Mouse (Mus musculus) limb, embryonic 15.5 days (tissue): Measurements from ENCODE around the gene Pygo1. TPM values are rescaled to one million over a fixed set of nuclear protein-coding genes. Genes with fewer than 3 reads are reported as not detected.

Source experiments
- ATAC-seq: fragments of 200-750 bp; cut with Nextera tagmentation; 2 replicates; pipeline ENCODE4 v1.8.0; 2017; ENCODE audit warnings: low read depth, moderate TSS enrichment; ENCODE audit not compliant: insufficient number of reproducible peaks, low FRiP score, low TSS enrichment
- H3K27ac ChIP-seq: fragments of 300-500 bp; sonication (generic); 2 replicates; pipeline ENCODE4 v1.5.1; 2015; ENCODE audit warnings: moderate library complexity, mild to moderate bottlenecking, inconsistent platforms
- H3K27me3 ChIP-seq: fragments of 300-500 bp; sonication (generic); 2 replicates; pipeline ENCODE4 v1.6.1; 2015; ENCODE audit warnings: inconsistent platforms
- H3K36me3 ChIP-seq: fragments of 300-500 bp; sonication (generic); 2 replicates; pipeline ENCODE4 v1.6.1; 2015; ENCODE audit warnings: inconsistent platforms
- H3K4me1 ChIP-seq: fragments of 300-500 bp; sonication (generic); 2 replicates; pipeline ENCODE4 v1.6.1; 2015; ENCODE audit warnings: inconsistent platforms
- H3K4me2 ChIP-seq: fragments of 300-500 bp; sonication (generic); 2 replicates; pipeline ENCODE4 v1.6.1; 2015; ENCODE audit warnings: mild to moderate bottlenecking, inconsistent platforms
- H3K4me3 ChIP-seq: fragments of 300-500 bp; sonication (generic); 2 replicates; pipeline ENCODE4 v1.5.1; 2015; ENCODE audit warnings: mild to moderate bottlenecking, inconsistent platforms
- H3K9ac ChIP-seq: fragments of 300-500 bp; sonication (generic); 2 replicates; pipeline ENCODE4 v1.6.1; 2015; ENCODE audit warnings: inconsistent platforms
- H3K9me3 ChIP-seq: fragments of 300-500 bp; sonication (generic); 2 replicates; pipeline ENCODE4 v1.6.1; 2016; ENCODE audit warnings: inconsistent platforms
- WGBS: fragments of 180-500 bp; shearing (Covaris S2); methylation state at CpG from one replicate; pipeline ENCODE4 v1.1.7; 2015; 5-methylcytosine and 5-hydroxymethylcytosine counted together
- polyA plus RNA-seq: library from polyadenylated mRNA; unstranded; fragments of >200 nt; fragmentation: Nextera tagmentation; extraction: Ambion mirVana; gene quantifications from 2 replicates; pipeline ENCODE4 v1.2.1, GENCODE M21; 2015

Gene Pygo1
- polyA plus RNA-seq, 1 experiment from 2014 or later: 5.5 TPM

DNA sequence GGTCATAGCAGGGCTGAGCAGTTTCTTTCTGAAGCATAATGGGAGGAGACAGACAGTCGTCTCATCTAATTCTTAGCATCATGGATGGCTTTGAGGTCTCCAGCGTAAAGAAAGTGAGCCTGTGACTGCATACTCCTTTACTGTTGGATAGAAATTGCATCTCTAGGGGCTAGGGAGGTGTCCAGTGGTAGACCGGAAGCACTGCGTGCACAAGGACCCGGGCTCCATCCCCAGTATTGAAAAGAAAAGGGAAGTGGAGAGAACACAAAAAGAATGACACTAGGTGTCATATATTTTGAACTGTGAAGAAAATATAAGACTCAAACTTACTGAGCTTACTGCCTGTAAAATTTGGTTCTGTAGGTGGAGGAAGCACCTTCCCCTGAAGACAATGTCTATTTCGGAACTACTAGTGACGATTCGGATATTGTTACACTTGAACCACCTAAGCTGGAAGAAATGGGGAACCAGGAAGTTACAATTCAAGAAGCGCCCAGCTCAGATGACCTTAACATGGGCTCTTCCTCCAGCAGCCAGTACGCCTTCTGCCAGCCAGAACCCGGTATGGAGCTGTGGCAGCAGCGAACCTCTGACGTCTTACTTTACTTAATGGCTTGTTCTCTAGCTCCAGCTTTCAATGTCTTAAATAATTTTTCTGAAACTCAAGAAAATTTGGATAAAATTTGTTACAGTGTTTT is 76.0 kb downstream of the Pygo1 start:
- whole genome bisulfite sequencing: 87% methylated on average over 13 of the region's 13 CpGs
- ATAC-seq: no peak
- no peaks in the 10 kb centered on the region for H3K27me3 ChIP-seq

More for the DNA sequence above, 76.0 kb downstream of the Pygo1 start:
- H3K4me1 ChIP-seq: no peaks in the 10 kb centered on the region
- H3K9ac ChIP-seq: no peak overlapping the region
- no peak overlapping the region for H3K27ac ChIP-seq
- H3K4me3 ChIP-seq: no peak overlapping the region
- H3K36me3 ChIP-seq: peaks cover 23% of the 10 kb centered on the region
- no peaks in the 10 kb centered on the region for H3K9me3 ChIP-seq
- H3K4me2 ChIP-seq: no peak overlapping the region

Other genes starting within 250 kb of the Pygo1 start
- 0.41 and 0.48 TPM in 2 replicates for gene Prtg, start 118.8 kb upstream of the Pygo1 start, polyA plus RNA-seq
- 1.1 and 1.2 TPM in 2 replicates for gene Dyx1c1, start 33.1 kb downstream of the Pygo1 start, polyA plus RNA-seq
- gene Gm44503, start 33.2 kb downstream of the Pygo1 start, polyA plus RNA-seq: not detected in 2 replicates
- 10.2 and 10.6 TPM in 2 replicates for gene Ccpg1os, start 59.7 kb downstream of the Pygo1 start, polyA plus RNA-seq
- gene Ccpg1, start 59.8 kb downstream of the Pygo1 start, polyA plus RNA-seq: 33.1 and 37.6 TPM in 2 replicates
- gene Pigb, start 114.7 kb downstream of the Pygo1 start, polyA plus RNA-seq: 13.7 and 14.0 TPM in 2 replicates
- gene Rab27a, start 119.2 kb downstream of the Pygo1 start, polyA plus RNA-seq: 6.5 and 7.1 TPM in 2 replicates
- 0.19 TPM in 1 of 2 replicates, not detected in the other for gene Khdc3, start 176.2 kb downstream of the Pygo1 start, polyA plus RNA-seq
- not detected in 2 replicates for gene Gm20509, start 176.8 kb downstream of the Pygo1 start, polyA plus RNA-seq
- 99.4 and 106 TPM in 2 replicates for gene Rsl24d1, start 187.8 kb downstream of the Pygo1 start, polyA plus RNA-seq